24 mouse cellular contexts compared by ENCODE assay signal in genomic region chr7:139777243-139777642, GRCm38 (mm10). TPM values are rescaled to one million over a fixed set of nuclear protein-coding genes. Genes with fewer than 3 reads are reported as not detected.
DNase-seq lines count a peak whose midpoint lies in the region; ATAC-seq and TF ChIP-seq lines count a peak whose summit lies in the region.
"Had no signal": no experiment of that assay in that cellular context is flagged by ENCODE, and none has a peak within 500 bp of the region (broad histone marks: within the 10 kb centered on the region; RNA-seq: fewer than 3 reads in every experiment).

No protein-coding gene starts in this region.

- ATAC-seq in kidney, postnatal 0 days (replicated peaks; ENCODE audit: low FRiP score, low read depth) = no peak
- ATAC-seq in megakaryocyte, adult 5-6 weeks (ENCODE audit: poor library complexity, severe bottlenecking) = no peak
- ATAC-seq: activated CD4-positive, CD25-positive, alpha-beta regulatory T cell, adult 4 months; forebrain, embryonic 13.5 days; hindbrain, embryonic 16.5 days; inflammation-experienced regulatory T-cells, adult 6 months; Patski had no signal

- no peaks in the 10 kb centered on the region for H3K27me3 ChIP-seq in kidney, postnatal 0 days (ENCODE audit: insufficient read depth, low read length)
- H3K27me3 ChIP-seq: embryonic facial prominence, embryonic 13.5 days; forebrain, embryonic 13.5 days; heart, embryonic 15.5 days; Patski had no signal

- no peak overlapping the region for H3K9ac ChIP-seq in kidney, postnatal 0 days (ENCODE audit: low read depth, low read length)
- H3K9ac ChIP-seq: embryonic facial prominence, embryonic 13.5 days; forebrain, embryonic 13.5 days; heart, embryonic 15.5 days had no signal

- no peaks in the 10 kb centered on the region for H3K9me3 ChIP-seq in kidney, postnatal 0 days (replicated peaks; ENCODE audit: low read length)
- H3K9me3 ChIP-seq: embryonic facial prominence, embryonic 13.5 days; forebrain, embryonic 13.5 days; heart, embryonic 15.5 days had no signal

- H3K27ac ChIP-seq in kidney, postnatal 0 days = no peak overlapping the region
- H3K27ac ChIP-seq: embryonic facial prominence, embryonic 13.5 days; forebrain, embryonic 13.5 days; heart, embryonic 15.5 days; hindbrain, embryonic 10.5 days had no signal

- intact Hi-C loops in left cerebral cortex, postnatal 14 days (cut with DNase I) = no loop called here
- intact Hi-C loops in left cerebral cortex, postnatal 36 days (cut with DNase I) = no loop called here

- H3K4me3 ChIP-seq in kidney, postnatal 0 days (replicated peaks; ENCODE audit: low read depth, low read length) = no peak overlapping the region
- H3K4me3 ChIP-seq: embryonic facial prominence, embryonic 13.5 days; forebrain, embryonic 13.5 days; heart, embryonic 15.5 days; hindbrain, embryonic 10.5 days had no signal

- WGBS in kidney, postnatal 0 days = 76% methylated on average over 2 of the region's 2 CpGs

- DNase-seq in cerebellum, postnatal 14 days = peak; percentile 14 to 28
- DNase-seq in cerebellum, adult 9-11 months = no peak
- peak; percentile 5 for DNase-seq in kidney, postnatal 0 days (ENCODE audit: low spot score)
- no peak for DNase-seq in kidney, adult 8-10 months
- peak; percentile 46 to 51 for DNase-seq in left cerebral cortex, postnatal 14 days (ENCODE audit: low spot score in 2 of 2)
- DNase-seq in left cerebral cortex, postnatal 36 days (ENCODE audit: low spot score in 2 of 2) = no peak
- DNase-seq in brain, adult 2 months (ENCODE audit: low read depth, low spot score) = peak; percentile 29
- DNase-seq: adrenal gland, postnatal 14 days; cerebellum, adult 2 months; cerebellum, postnatal 36 days; gastrocnemius, postnatal 10 days; heart, adult 18-20 months; heart, postnatal 14 days had no signal

- H3K4me2 ChIP-seq in kidney, postnatal 0 days (ENCODE audit: low read length) = no peak overlapping the region
- H3K4me2 ChIP-seq: embryonic facial prominence, embryonic 13.5 days; forebrain, embryonic 13.5 days; heart, embryonic 11.5 days; heart, embryonic 15.5 days had no signal

- H3K36me3 ChIP-seq in kidney, postnatal 0 days (ENCODE audit: insufficient read depth, low read length) = no peaks in the 10 kb centered on the region
- H3K36me3 ChIP-seq: embryonic facial prominence, embryonic 13.5 days; heart, embryonic 15.5 days; hindbrain, embryonic 10.5 days had no signal

- no peak for TF ChIP-seq CTCF in kidney, postnatal 0 days (IDR thresholded peaks at IDR 0.05; ENCODE audit: low read depth)

- H3K4me1 ChIP-seq in kidney, postnatal 0 days (replicated peaks; ENCODE audit: insufficient read depth, low read length) = no peaks in the 10 kb centered on the region
- H3K4me1 ChIP-seq: embryonic facial prominence, embryonic 13.5 days; forebrain, embryonic 13.5 days had no signal

RNA-seq across cellular contexts. Expression of gene Adgra1, which starts 56.7 kb away (rescaled TPM):
- 0.50 and 1.3 TPM in 2 replicates for polyA plus RNA-seq in kidney, postnatal 0 days (2015; fragmentation: Nextera tagmentation; extraction: Ambion mirVana)
- 10 to 100 TPM; 49.5 to 63.6 TPM for total RNA-seq in left cerebral cortex, postnatal 14 days (2021)
- total RNA-seq in left cerebral cortex, postnatal 36 days (2021) = 10 to 100 TPM; 57.5 to 67.0 TPM
- not detected in 2 replicates for total RNA-seq in megakaryocyte, adult 5-6 weeks (2015)
- not detected in 2 replicates for total RNA-seq in megakaryocyte, adult 5-6 weeks (2017)
- total RNA-seq: heart, postnatal 14 days; MEL had no signal
- polyA plus RNA-seq: activated CD4-positive, CD25-positive, alpha-beta regulatory T cell, adult 4 months; heart, embryonic 11.5 days; heart, embryonic 15.5 days; inflammation-experienced regulatory T-cells, adult 6 months had no signal

Comparison
In these comparisons a context has a peak if more than half of its experiments do, and no peak if none do; other contexts are left out.
1. DNase-seq: peak in cerebellum, postnatal 14 days (2 of 2), kidney, postnatal 0 days (single experiment), left cerebral cortex, postnatal 14 days (2 of 2) and brain, adult 2 months (single experiment); none in cerebellum, adult 9-11 months (single experiment), kidney, adult 8-10 months (0 of 2) and left cerebral cortex, postnatal 36 days (0 of 2).
2. RNA of gene Adgra1, which starts 56.7 kb away (total RNA-seq): 57.5 to 67.0 TPM in left cerebral cortex, postnatal 36 days and 49.5 to 63.6 TPM in left cerebral cortex, postnatal 14 days; not detected in megakaryocyte, adult 5-6 weeks; every median in the first group is over 10 times any median in the second.